Mouse (Mus musculus): ENCODE measurements around the gene Hist1h3b. TPM values are rescaled to one million over a fixed set of nuclear protein-coding genes. Genes with fewer than 3 reads are reported as not detected.

Gene Hist1h3b
- polyA plus RNA-seq, 1 experiment from 2014 or later, result 13.9 TPM

DNA sequence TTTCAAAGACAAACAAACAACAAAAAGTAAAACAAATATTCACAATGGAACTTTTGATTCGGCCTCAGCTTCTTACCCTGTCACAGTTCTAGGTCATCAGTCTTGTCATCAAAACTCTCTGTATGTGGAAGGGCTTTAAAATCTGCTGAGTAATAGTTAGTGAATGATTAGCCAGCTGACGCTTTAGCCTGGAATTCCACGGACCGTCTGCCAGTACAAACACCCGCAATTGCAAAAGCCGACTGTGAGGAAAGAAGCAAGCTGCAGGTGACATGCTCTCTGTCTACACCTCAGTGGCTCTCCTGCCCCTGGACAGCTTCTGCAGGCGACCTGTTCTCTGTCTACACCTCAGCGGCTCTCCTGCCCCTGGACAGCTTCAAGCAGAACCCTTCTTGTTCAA is 21.6 kb upstream of the Hist1h3b start:
- H3K27me3 ChIP-seq (replicated peaks; ENCODE audit: control insufficient read depth, insufficient read depth, low read length), result no peaks in the 10 kb centered on the region
- 23% methylated on average over 8 of the region's 8 CpGs for WGBS
- no peak overlapping the region for H3K9ac ChIP-seq (ENCODE audit: low read length)
- no peaks in the 10 kb centered on the region for H3K36me3 ChIP-seq (ENCODE audit: control insufficient read depth, insufficient read depth, low read length)
- no peak for DNase-seq (ENCODE audit: low spot score)
- H3K4me2 ChIP-seq (ENCODE audit: low read length), result no peak overlapping the region
- no peaks in the 10 kb centered on the region for H3K9me3 ChIP-seq (ENCODE audit: control insufficient read depth, low read length)
- no peaks in the 10 kb centered on the region for H3K4me1 ChIP-seq (replicated peaks; ENCODE audit: control insufficient read depth, insufficient read depth, low read length)
- H3K4me3 ChIP-seq (ENCODE audit: low read depth, low read length), result no peak overlapping the region
- H3K27ac ChIP-seq (ENCODE audit: low read depth), result no peak overlapping the region
- peak; percentile 65 for ATAC-seq (replicated peaks; ENCODE audit: low FRiP score, low TSS enrichment, low read depth)

DNA sequence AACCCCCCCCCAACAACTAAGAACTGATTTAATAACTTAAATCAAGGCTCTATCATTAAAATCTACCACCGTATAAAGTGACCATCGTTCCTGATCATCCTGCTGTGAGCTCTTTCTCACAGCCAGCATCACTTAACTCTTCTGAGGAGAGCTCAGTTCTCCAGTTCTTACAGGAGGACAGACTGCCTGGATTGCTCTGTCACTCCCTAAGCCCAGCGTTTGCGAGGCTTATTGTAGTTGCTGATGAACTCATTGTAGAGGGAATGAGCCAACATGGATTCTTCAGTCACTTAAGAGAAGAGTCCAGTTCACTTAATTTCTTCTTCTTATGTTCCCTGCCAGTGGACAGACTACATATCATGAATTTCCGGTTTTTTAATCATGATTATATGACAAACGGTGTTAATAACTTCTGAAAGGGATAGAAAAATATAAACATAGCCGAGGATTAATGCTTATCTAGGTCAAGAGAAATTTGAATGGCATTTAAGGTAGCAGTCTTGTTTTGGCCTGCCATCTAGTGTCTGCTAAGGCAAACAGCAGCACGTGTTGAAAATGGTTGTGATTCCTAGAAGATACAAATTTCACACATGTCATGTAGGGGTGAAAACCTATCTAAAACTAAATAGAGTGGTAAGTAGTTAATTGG is 19.8 kb upstream of the Hist1h3b start:
- no peak overlapping the region for H3K4me2 ChIP-seq (ENCODE audit: low read length)
- H3K4me1 ChIP-seq (replicated peaks; ENCODE audit: control insufficient read depth, insufficient read depth, low read length), result no peaks in the 10 kb centered on the region
- no peak overlapping the region for H3K27ac ChIP-seq (ENCODE audit: low read depth)
- no peaks in the 10 kb centered on the region for H3K27me3 ChIP-seq (replicated peaks; ENCODE audit: control insufficient read depth, insufficient read depth, low read length)
- no peak overlapping the region for H3K4me3 ChIP-seq (ENCODE audit: low read depth, low read length)
- no peaks in the 10 kb centered on the region for H3K9me3 ChIP-seq (ENCODE audit: control insufficient read depth, low read length)
- 26% methylated on average over 8 of the region's 8 CpGs for WGBS
- no peaks in the 10 kb centered on the region for H3K36me3 ChIP-seq (ENCODE audit: control insufficient read depth, insufficient read depth, low read length)
- ATAC-seq (replicated peaks; ENCODE audit: low FRiP score, low TSS enrichment, low read depth), result no peak; the same call in 1 of the 2 replicates
- DNase-seq (ENCODE audit: low spot score), result no peak
- no peak overlapping the region for H3K9ac ChIP-seq (ENCODE audit: low read length)

DNA sequence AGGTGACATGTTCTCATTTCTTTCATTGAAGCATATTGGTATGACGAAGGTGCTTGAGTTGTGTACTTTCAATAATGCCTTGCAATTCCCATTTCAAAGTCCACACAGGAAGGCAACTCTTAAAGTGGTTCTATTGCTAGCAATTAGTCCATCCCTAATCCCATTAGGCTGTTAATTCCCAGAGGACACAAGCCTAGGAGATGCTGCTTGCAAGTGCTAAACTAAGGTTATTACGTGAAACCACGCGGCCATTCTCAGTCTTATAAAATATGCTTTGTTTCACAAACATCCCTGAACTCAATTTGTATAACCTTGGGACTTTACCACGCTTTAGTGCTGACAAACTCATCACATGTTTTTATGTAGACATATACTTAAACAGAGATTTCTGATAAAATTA is 15.0 kb upstream of the Hist1h3b start:
- no peaks in the 10 kb centered on the region for H3K36me3 ChIP-seq (ENCODE audit: control insufficient read depth, insufficient read depth, low read length)
- no peak overlapping the region for H3K9ac ChIP-seq (ENCODE audit: low read length)
- no peak for ATAC-seq (replicated peaks; ENCODE audit: low FRiP score, low TSS enrichment, low read depth)
- peaks cover 12% of the 10 kb centered on the region for H3K4me1 ChIP-seq (replicated peaks; ENCODE audit: control insufficient read depth, insufficient read depth, low read length)
- H3K27ac ChIP-seq (ENCODE audit: low read depth), result no peak overlapping the region
- no peak overlapping the region for H3K4me3 ChIP-seq (ENCODE audit: low read depth, low read length)
- 83% methylated on average over 5 of the region's 5 CpGs for WGBS
- no peak overlapping the region for H3K4me2 ChIP-seq (ENCODE audit: low read length)
- no peaks in the 10 kb centered on the region for H3K27me3 ChIP-seq (replicated peaks; ENCODE audit: control insufficient read depth, insufficient read depth, low read length)
- DNase-seq (ENCODE audit: low spot score), result no peak
- no peaks in the 10 kb centered on the region for H3K9me3 ChIP-seq (ENCODE audit: control insufficient read depth, low read length)

DNA sequence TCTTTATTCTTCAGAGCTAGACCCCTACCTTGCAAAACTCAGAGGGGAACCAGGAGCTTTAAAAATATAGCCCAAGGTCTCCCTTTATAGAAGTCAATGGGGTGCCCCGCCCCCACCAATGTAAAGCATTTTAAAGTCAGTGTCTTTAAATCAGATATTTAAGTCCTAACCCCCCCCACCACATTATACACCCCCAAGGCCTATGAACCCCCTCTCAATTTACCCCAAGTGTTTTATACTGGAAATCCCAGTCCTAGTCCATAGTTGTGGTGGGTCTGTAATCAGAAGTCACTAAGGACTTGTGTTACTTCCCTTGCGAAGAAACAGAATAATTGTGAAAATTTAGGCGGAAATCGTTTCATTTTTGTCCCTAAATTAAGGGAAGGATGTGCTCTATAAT is 14.0 kb upstream of the Hist1h3b start:
- ATAC-seq (replicated peaks; ENCODE audit: low FRiP score, low TSS enrichment, low read depth), result no peak
- peak overlapping the region; percentile 49 for H3K4me3 ChIP-seq (ENCODE audit: low read depth, low read length)
- H3K9me3 ChIP-seq (ENCODE audit: control insufficient read depth, low read length), result no peaks in the 10 kb centered on the region
- H3K36me3 ChIP-seq (ENCODE audit: control insufficient read depth, insufficient read depth, low read length), result no peaks in the 10 kb centered on the region
- 27% methylated on average over 4 of the region's 4 CpGs for WGBS
- peak overlapping the region; percentile 97 for H3K27ac ChIP-seq (ENCODE audit: low read depth)
- H3K4me1 ChIP-seq (replicated peaks; ENCODE audit: control insufficient read depth, insufficient read depth, low read length), result peaks cover 12% of the 10 kb centered on the region
- peak overlapping the region; percentile 62 for H3K4me2 ChIP-seq (ENCODE audit: low read length)
- no peak for DNase-seq (ENCODE audit: low spot score)
- peak overlapping the region; percentile 81 for H3K9ac ChIP-seq (ENCODE audit: low read length)
- H3K27me3 ChIP-seq (replicated peaks; ENCODE audit: control insufficient read depth, insufficient read depth, low read length), result no peaks in the 10 kb centered on the region

DNA sequence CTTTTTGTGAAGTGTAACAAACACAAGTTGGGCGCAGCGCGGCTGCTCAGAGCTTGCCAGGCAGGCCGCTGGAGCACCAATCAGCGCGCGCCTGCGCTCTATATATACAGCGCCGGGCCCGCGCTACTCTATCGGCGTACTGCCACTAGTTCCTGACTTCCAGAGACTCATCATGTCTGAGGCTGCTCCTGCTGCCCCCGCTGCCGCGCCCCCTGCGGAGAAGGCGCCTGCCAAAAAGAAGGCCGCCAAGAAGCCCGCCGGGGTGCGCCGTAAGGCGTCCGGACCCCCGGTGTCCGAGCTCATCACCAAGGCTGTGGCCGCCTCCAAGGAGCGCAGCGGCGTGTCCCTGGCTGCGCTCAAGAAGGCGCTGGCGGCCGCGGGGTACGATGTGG is 13.4 kb upstream of the Hist1h3b start, which contains the start of gene Hist1h1c:
Hist1h1c (plus strand) TSS at position 132 of the 392 bp plus-strand sequence.
- Histone ChIP-seq H3K4me3 (ENCODE audit: low read depth, low read length) (peak within 1 kb of the TSS; percentile 49), H3K4me2 (ENCODE audit: low read length) (peak within 1 kb of the TSS; percentile 62), H3K36me3 (ENCODE audit: control insufficient read depth, insufficient read depth, low read length) (no peaks in the 10 kb centered on the region), H3K9ac (ENCODE audit: low read length) (peak within 1 kb of the TSS; percentile 81), H3K27ac (ENCODE audit: low read depth) (peak within 1 kb of the TSS; percentile 97), H3K9me3 (ENCODE audit: control insufficient read depth, low read length) (no peaks in the 10 kb centered on the region), H3K4me1 (replicated peaks; ENCODE audit: control insufficient read depth, insufficient read depth, low read length) (peaks cover 12% of the 10 kb centered on the region), H3K27me3 (replicated peaks; ENCODE audit: control insufficient read depth, insufficient read depth, low read length) (no peaks in the 10 kb centered on the region)
- peak; percentile 90 for ATAC-seq (replicated peaks; ENCODE audit: low FRiP score, low TSS enrichment, low read depth)
- WGBS, result under 1% methylated on average over 31 of the region's 38 CpGs
- DNase-seq (ENCODE audit: low spot score), result peak; percentile 99

DNA sequence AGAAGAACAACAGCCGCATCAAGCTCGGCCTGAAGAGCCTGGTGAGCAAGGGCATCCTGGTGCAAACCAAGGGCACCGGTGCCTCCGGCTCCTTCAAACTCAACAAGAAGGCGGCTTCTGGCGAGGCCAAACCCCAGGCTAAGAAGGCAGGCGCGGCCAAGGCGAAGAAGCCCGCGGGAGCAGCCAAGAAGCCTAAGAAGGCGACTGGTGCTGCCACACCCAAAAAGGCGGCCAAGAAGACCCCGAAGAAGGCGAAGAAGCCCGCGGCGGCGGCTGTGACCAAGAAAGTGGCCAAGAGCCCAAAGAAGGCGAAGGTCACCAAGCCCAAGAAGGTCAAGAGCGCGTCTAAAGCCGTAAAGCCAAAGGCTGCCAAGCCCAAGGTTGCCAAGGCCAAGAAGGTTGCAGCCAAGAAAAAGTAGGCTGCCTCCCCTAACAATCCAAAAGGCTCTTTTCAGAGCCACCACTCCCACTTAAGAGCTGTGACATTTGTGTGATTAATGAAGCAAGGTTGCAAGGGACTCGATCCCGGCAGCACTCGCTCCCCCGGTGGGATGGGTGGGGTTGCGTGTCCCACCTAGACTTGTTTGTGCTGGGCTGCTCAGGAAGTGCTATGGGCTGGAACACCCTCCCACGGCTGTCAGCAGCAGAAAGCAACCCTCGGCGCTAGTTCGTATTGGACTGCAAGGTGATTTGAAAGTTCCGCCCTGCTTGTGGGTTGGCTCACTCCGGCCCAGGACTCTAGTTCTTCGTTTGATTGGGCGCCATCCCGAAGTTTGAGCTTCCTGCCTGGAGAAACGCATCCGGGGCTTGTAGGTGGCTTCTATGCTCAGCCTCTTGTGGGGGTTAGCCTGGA is 12.8 kb upstream of the Hist1h3b start:
- Histone ChIP-seq H3K27ac (ENCODE audit: low read depth) (peak overlapping the region; percentile 97), H3K4me1 (replicated peaks; ENCODE audit: control insufficient read depth, insufficient read depth, low read length) (peaks cover 16% of the 10 kb centered on the region), H3K36me3 (ENCODE audit: control insufficient read depth, insufficient read depth, low read length) (no peaks in the 10 kb centered on the region), H3K27me3 (replicated peaks; ENCODE audit: control insufficient read depth, insufficient read depth, low read length) (no peaks in the 10 kb centered on the region), H3K9ac (ENCODE audit: low read length) (peak overlapping the region; percentile 81), H3K4me3 (ENCODE audit: low read depth, low read length) (peak overlapping the region; percentile 49), H3K4me2 (ENCODE audit: low read length) (peak overlapping the region; percentile 62), H3K9me3 (ENCODE audit: control insufficient read depth, low read length) (no peaks in the 10 kb centered on the region)
- DNase-seq (ENCODE audit: low spot score) (peak; percentile 97), ATAC-seq (replicated peaks; ENCODE audit: low FRiP score, low TSS enrichment, low read depth) (peak; percentile 90)
- WGBS, result under 1% methylated on average over 39 of the region's 39 CpGs

GRCm38 (mm10) chr13:23739922-23740252 is 12.2 kb upstream of the Hist1h3b start:
- under 1% methylated on average over 14 of the region's 14 CpGs for WGBS
- H3K9ac ChIP-seq (ENCODE audit: low read length), result peak overlapping the region; percentile 81
- no peaks in the 10 kb centered on the region for H3K36me3 ChIP-seq (ENCODE audit: control insufficient read depth, insufficient read depth, low read length)
- peak overlapping the region; percentile 97 for H3K27ac ChIP-seq (ENCODE audit: low read depth)
- H3K4me1 ChIP-seq (replicated peaks; ENCODE audit: control insufficient read depth, insufficient read depth, low read length), result peaks cover 20% of the 10 kb centered on the region
- H3K4me2 ChIP-seq (ENCODE audit: low read length), result peak overlapping the region; percentile 62
- H3K27me3 ChIP-seq (replicated peaks; ENCODE audit: control insufficient read depth, insufficient read depth, low read length), result no peaks in the 10 kb centered on the region
- peak; percentile 51; the same call in 1 of the 2 replicates for ATAC-seq (replicated peaks; ENCODE audit: low FRiP score, low TSS enrichment, low read depth)
- peak overlapping the region; percentile 49 for H3K4me3 ChIP-seq (ENCODE audit: low read depth, low read length)
- DNase-seq (ENCODE audit: low spot score), result peak; percentile 96
- H3K9me3 ChIP-seq (ENCODE audit: control insufficient read depth, low read length), result no peaks in the 10 kb centered on the region

- ATAC-seq (replicated peaks; ENCODE audit: low FRiP score, low TSS enrichment, low read depth) (no peak), DNase-seq (ENCODE audit: low spot score) (no peak)
- Histone ChIP-seq H3K27ac (ENCODE audit: low read depth) (peak overlapping the region; percentile 97), H3K36me3 (ENCODE audit: control insufficient read depth, insufficient read depth, low read length) (no peaks in the 10 kb centered on the region), H3K4me2 (ENCODE audit: low read length) (peak overlapping the region; percentile 62), H3K9me3 (ENCODE audit: control insufficient read depth, low read length) (no peaks in the 10 kb centered on the region), H3K27me3 (replicated peaks; ENCODE audit: control insufficient read depth, insufficient read depth, low read length) (no peaks in the 10 kb centered on the region), H3K9ac (ENCODE audit: low read length) (peak overlapping the region; percentile 81), H3K4me3 (ENCODE audit: low read depth, low read length) (peak overlapping the region; percentile 49), H3K4me1 (replicated peaks; ENCODE audit: control insufficient read depth, insufficient read depth, low read length) (peaks cover 20% of the 10 kb centered on the region)
- whole genome bisulfite sequencing, result 27% methylated on average over 13 of the region's 13 CpGs
Measured at GRCm38 (mm10) chr13:23740256-23740840, 11.7 kb upstream of the Hist1h3b start.
